Mouse (Mus musculus): ENCODE measurements around the gene Hnrnpa2b1. TPM values are rescaled to one million over a fixed set of nuclear protein-coding genes. Genes with fewer than 3 reads are reported as not detected.

Gene Hnrnpa2b1
- polyA plus RNA-seq, 1 experiment from 2014 or later = 791 TPM

DNA sequence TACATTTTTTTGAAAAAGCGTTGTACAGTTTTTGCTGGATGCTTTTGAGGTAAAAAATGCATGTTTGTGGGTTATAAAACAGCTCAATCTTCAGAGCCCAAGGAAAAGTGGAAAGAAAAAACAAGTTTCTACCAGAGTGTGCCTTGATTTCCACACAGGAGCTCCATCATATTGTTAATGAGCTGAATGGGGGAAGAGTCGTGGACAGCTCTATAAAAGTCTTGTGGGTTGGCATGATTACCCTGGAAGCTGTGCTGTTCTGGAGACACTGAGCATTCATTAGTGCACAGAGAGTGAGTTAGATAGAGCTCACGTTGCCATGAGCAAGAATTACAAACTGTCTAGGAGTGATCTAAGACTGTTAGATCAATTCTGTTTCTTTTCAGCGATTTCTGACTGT lies 2.5 kb upstream of the Hnrnpa2b1 start:
- WGBS = 43% methylated on average over 4 of the region's 4 CpGs
- Histone ChIP-seq H3K27ac (ENCODE audit: low read depth, low read length) (no peak overlapping the region), H3K9me3 (ENCODE audit: control insufficient read depth, low read length) (no peaks in the 10 kb centered on the region), H3K9ac (replicated peaks; ENCODE audit: low read depth, low read length) (peak overlapping the region; percentile 21; the same call in 1 of the 2 replicates), H3K27me3 (ENCODE audit: control insufficient read depth, insufficient read depth, low read length) (no peaks in the 10 kb centered on the region; the same call in 1 of the 2 replicates), H3K36me3 (ENCODE audit: control insufficient read depth, insufficient read depth, low read length) (peaks cover 5% of the 10 kb centered on the region), H3K4me2 (ENCODE audit: low read depth, low read length) (peak overlapping the region; percentile 59), H3K4me1 (ENCODE audit: control insufficient read depth, insufficient read depth, low read length) (peaks cover 11% of the 10 kb centered on the region), H3K4me3 (ENCODE audit: low read depth, low read length) (peak overlapping the region; percentile 100)
- ATAC-seq (ENCODE audit: low read depth) = no peak

DNA sequence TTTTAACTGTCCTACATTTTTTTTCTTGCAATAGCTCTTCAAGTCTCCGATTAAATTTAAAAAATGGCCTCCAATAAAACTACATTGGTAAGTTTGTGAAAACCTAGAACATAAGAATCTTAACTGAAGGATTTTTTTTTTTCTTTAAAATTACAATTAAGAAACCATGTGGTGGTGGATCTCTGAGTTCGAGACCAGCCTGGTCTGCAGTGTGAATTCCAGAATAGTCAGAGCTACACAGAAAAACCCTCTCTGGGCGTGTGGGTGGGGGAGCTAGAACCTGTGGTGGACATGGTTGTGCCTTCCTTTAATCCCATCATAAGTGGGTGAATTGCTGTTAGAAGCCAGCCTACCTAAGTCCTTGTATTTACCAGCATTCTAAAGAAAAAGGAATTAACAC lies 2.1 kb upstream of the Hnrnpa2b1 start:
- ATAC-seq (ENCODE audit: low read depth) = no peak
- Histone ChIP-seq H3K36me3 (ENCODE audit: control insufficient read depth, insufficient read depth, low read length) (peaks cover 9% of the 10 kb centered on the region), H3K4me3 (ENCODE audit: low read depth, low read length) (peak overlapping the region; percentile 100), H3K4me1 (ENCODE audit: control insufficient read depth, insufficient read depth, low read length) (peaks cover 16% of the 10 kb centered on the region), H3K27ac (ENCODE audit: low read depth, low read length) (no peak overlapping the region; the same call in 1 of the 2 replicates), H3K9ac (replicated peaks; ENCODE audit: low read depth, low read length) (peak overlapping the region; percentile 100; the same call in 1 of the 2 replicates), H3K27me3 (ENCODE audit: control insufficient read depth, insufficient read depth, low read length) (no peaks in the 10 kb centered on the region; the same call in 1 of the 2 replicates), H3K4me2 (ENCODE audit: low read depth, low read length) (peak overlapping the region; percentile 59), H3K9me3 (ENCODE audit: control insufficient read depth, low read length) (no peaks in the 10 kb centered on the region)
- 13% methylated on average over 3 of the region's 3 CpGs for WGBS

DNA sequence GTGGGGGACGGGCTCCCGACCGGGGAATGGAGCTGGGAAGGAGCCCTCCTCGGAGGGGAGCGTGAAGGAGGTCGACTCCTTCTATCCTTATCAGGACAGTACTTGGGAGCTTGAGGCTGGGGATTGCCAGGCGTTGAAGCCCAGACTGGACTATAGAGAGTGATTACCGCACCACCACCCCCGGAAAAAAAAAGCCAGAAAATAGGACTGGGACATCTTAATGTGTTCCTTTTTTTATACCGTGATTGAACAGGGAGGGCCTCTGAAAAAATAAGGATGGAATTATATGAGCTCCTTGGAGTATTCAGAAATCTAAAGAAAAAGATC lies 1.4 kb upstream of the Hnrnpa2b1 start:
- Histone ChIP-seq H3K27me3 (ENCODE audit: control insufficient read depth, insufficient read depth, low read length) (no peaks in the 10 kb centered on the region; the same call in 1 of the 2 replicates), H3K9ac (replicated peaks; ENCODE audit: low read depth, low read length) (peak overlapping the region; percentile 100), H3K27ac (ENCODE audit: low read depth, low read length) (peak overlapping the region; percentile 100), H3K4me3 (ENCODE audit: low read depth, low read length) (peak overlapping the region; percentile 100), H3K9me3 (ENCODE audit: control insufficient read depth, low read length) (no peaks in the 10 kb centered on the region), H3K36me3 (ENCODE audit: control insufficient read depth, insufficient read depth, low read length) (peaks cover 16% of the 10 kb centered on the region), H3K4me2 (ENCODE audit: low read depth, low read length) (peak overlapping the region; percentile 59), H3K4me1 (ENCODE audit: control insufficient read depth, insufficient read depth, low read length) (peaks cover 22% of the 10 kb centered on the region)
- ATAC-seq (ENCODE audit: low read depth) = no peak
- 0% methylated on average over 10 of the region's 10 CpGs for WGBS

DNA sequence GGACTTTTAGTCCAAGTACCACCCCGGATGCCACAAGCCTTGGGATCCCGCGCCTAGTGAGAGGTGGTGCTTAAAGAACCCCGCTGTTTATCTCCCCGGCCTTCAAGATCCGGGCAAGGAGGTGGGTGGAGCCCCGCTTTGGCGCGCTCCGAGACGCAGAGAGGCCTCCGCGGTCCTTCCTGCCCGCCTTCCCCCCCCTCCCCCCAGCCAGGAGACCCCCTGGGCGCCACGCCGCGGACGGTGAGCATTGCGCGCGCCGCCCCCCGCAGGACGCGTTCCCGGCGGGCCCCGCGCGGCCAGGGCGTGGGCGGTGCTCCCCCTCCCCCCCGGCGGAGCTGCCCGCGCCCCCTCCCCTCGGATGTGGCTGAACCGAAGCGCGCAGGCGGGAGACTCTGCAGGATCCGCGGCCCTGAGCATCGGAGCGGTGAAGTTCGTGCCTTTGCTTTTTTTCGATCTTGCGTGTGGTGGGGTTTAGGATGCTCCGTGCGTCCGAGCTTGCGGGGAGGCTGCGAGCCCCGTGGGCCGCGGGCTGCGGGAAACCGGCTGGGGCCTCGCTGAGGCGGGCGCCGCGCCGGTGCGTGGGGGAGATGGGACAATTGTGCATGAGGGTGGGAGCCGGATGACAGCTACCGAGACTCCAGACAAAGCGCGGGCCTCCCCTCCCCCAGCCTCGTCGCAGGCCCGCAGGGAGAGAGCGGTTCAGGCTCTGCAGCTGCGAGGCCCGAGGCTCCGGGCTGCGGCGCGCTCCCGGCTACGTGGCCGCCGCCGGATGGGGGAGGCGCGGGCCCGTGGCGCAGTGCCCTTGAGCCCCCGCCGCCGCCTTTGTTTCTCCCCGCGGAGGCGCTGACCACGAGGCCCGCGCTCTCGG lies 851 bp upstream of the Hnrnpa2b1 start, which contains the start of gene Cbx3:
Cbx3 (plus strand) TSS at position 50 of the 868 bp plus-strand sequence.
- Histone ChIP-seq H3K27me3 (ENCODE audit: control insufficient read depth, insufficient read depth, low read length) (no peaks in the 10 kb centered on the region; the same call in 1 of the 2 replicates), H3K27ac (ENCODE audit: low read depth, low read length) (peak within 1 kb of the TSS; percentile 100), H3K9me3 (ENCODE audit: control insufficient read depth, low read length) (no peaks in the 10 kb centered on the region), H3K9ac (replicated peaks; ENCODE audit: low read depth, low read length) (peak within 1 kb of the TSS; percentile 100), H3K4me3 (ENCODE audit: low read depth, low read length) (peak within 1 kb of the TSS; percentile 100), H3K4me2 (ENCODE audit: low read depth, low read length) (peak within 1 kb of the TSS; percentile 59), H3K36me3 (ENCODE audit: control insufficient read depth, insufficient read depth, low read length) (peaks cover 17% of the 10 kb centered on the region), H3K4me1 (ENCODE audit: control insufficient read depth, insufficient read depth, low read length) (peaks cover 28% of the 10 kb centered on the region)
- WGBS = under 1% methylated on average over 87 of the region's 99 CpGs
- ATAC-seq (ENCODE audit: low read depth) = peak; percentile 76

DNA sequence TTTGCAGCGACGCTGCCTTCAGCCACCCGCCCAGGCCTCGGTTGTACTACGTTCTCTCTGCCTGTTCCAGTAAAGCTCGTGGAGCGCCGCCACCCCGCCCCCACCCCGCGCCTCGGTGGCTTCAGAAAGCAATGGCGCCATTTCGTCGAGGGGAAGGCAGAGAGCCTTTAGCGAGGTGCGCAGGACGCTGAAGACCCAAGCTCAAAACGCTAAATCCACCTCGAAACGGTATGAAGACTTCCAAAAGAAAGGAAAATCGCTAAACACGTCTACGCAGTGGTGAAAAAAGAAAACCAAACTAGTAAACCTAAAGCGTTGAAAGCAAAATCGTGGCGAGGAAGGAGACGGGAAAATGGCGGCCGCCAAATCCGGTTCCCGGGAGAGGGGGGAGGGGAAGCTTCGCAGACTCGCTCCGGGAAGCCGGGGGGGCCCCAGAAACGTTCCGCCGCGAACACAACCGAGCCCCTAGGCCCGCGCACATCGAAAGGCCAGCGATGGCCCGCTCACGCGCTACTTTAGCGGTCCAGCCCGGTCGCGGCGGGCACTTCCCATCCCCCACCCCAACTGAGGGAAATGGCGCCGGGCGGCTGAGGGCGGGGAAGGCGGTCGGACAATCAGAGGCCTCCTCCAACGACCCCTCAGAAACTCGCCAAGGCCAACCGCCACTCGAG lies 668 bp downstream of the Hnrnpa2b1 start:
- ATAC-seq (ENCODE audit: low read depth) = peak; percentile 28
- Histone ChIP-seq H3K27ac (ENCODE audit: low read depth, low read length) (peak overlapping the region; percentile 100), H3K4me3 (ENCODE audit: low read depth, low read length) (peak overlapping the region; percentile 100), H3K27me3 (ENCODE audit: control insufficient read depth, insufficient read depth, low read length) (no peaks in the 10 kb centered on the region; the same call in 1 of the 2 replicates), H3K4me1 (ENCODE audit: control insufficient read depth, insufficient read depth, low read length) (peaks cover 31% of the 10 kb centered on the region), H3K36me3 (ENCODE audit: control insufficient read depth, insufficient read depth, low read length) (peaks cover 29% of the 10 kb centered on the region), H3K9me3 (ENCODE audit: control insufficient read depth, low read length) (no peaks in the 10 kb centered on the region), H3K4me2 (ENCODE audit: low read depth, low read length) (peak overlapping the region; percentile 62), H3K9ac (replicated peaks; ENCODE audit: low read depth, low read length) (peak overlapping the region; percentile 100)
- under 1% methylated on average over 63 of the region's 63 CpGs for WGBS

DNA sequence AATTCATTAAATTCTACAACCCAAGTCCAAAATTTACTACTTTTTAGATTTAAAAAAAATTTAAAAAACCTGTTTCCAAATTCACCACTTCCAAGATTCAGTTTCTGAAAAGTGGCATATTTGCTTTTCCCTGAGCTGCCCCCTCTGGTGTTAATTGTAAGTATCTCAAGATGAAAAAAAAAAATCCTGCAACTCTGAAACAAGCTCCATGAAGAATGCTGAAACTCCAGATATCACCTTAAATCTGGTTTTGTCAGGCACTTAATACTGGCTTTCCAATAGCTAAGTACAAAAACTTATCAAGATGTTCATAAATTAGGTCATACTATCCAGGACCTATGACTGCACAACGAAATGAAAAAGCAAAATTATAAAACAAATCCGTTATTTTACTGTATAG lies 2.0 kb downstream of the Hnrnpa2b1 start:
- Histone ChIP-seq H3K4me2 (ENCODE audit: low read depth, low read length) (peak overlapping the region; percentile 62), H3K36me3 (ENCODE audit: control insufficient read depth, insufficient read depth, low read length) (peaks cover 42% of the 10 kb centered on the region), H3K27ac (ENCODE audit: low read depth, low read length) (no peak overlapping the region), H3K4me1 (ENCODE audit: control insufficient read depth, insufficient read depth, low read length) (peaks cover 27% of the 10 kb centered on the region), H3K27me3 (ENCODE audit: control insufficient read depth, insufficient read depth, low read length) (no peaks in the 10 kb centered on the region; the same call in 1 of the 2 replicates), H3K9me3 (ENCODE audit: control insufficient read depth, low read length) (no peaks in the 10 kb centered on the region), H3K9ac (replicated peaks; ENCODE audit: low read depth, low read length) (0 out of 2 replicates have a peak overlapping the region, but pooled peaks have one; percentile 41), H3K4me3 (ENCODE audit: low read depth, low read length) (peak overlapping the region; percentile 100)
- ATAC-seq (ENCODE audit: low read depth) = no peak
- under 1% methylated on average over 2 of the region's 2 CpGs for WGBS

DNA sequence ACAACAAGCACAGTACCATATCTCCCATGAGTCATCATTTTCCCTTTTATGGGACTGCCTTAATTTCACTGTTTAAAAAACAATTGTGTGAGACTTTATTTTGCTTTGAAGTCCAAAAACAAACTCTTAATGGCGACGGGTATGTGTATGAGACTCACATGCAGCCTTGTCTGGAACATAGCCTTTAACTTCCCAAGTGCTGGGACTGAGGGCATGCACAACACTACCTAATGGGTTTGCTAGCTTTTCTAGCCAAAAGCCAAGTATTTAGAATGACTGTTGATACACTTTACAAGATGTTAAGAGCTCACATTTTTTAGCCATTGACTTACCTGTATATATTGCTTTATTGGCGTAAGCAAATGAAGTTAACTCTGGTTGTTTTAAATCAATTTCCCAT lies 9.3 kb downstream of the Hnrnpa2b1 start:
- Histone ChIP-seq H3K4me3 (ENCODE audit: low read depth, low read length) (no peak overlapping the region), H3K36me3 (ENCODE audit: control insufficient read depth, insufficient read depth, low read length) (peaks cover 60% of the 10 kb centered on the region), H3K4me2 (ENCODE audit: low read depth, low read length) (no peak overlapping the region), H3K27ac (ENCODE audit: low read depth, low read length) (no peak overlapping the region), H3K27me3 (ENCODE audit: control insufficient read depth, insufficient read depth, low read length) (no peaks in the 10 kb centered on the region), H3K9me3 (ENCODE audit: control insufficient read depth, low read length) (no peaks in the 10 kb centered on the region), H3K4me1 (ENCODE audit: control insufficient read depth, insufficient read depth, low read length) (peaks cover under 1% of the 10 kb centered on the region; the same call in 1 of the 2 replicates), H3K9ac (replicated peaks; ENCODE audit: low read depth, low read length) (no peak overlapping the region)
- ATAC-seq (ENCODE audit: low read depth) = no peak
- 83% methylated on average over 3 of the region's 3 CpGs for WGBS

DNA sequence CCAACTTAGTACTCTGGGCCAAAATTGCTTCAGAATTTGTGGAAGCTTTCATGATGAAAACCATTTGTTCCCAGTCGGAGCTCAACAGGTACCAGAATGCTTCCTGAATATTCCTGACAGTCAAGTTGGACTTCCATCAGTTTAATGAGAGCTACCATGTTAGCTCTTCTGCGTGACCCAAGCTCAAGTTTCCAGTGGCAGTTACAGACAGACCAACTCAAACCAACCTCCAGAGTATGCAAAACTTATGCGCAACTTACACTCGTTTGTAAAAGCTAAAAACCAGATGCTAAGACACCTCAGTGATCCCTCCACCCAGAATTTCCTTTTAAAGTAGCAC lies 9.7 kb downstream of the Hnrnpa2b1 start:
- 76% methylated on average over 4 of the region's 4 CpGs for WGBS
- H3K36me3 ChIP-seq (ENCODE audit: control insufficient read depth, insufficient read depth, low read length) = peaks cover 56% of the 10 kb centered on the region
- ATAC-seq (ENCODE audit: low read depth) = no peak

More for the DNA sequence above, 9.7 kb downstream of the Hnrnpa2b1 start:
- no peaks in the 10 kb centered on the region; the same call in 1 of the 2 replicates for H3K4me1 ChIP-seq (ENCODE audit: control insufficient read depth, insufficient read depth, low read length)
- no peak overlapping the region for H3K27ac ChIP-seq (ENCODE audit: low read depth, low read length)
- H3K4me2 ChIP-seq (ENCODE audit: low read depth, low read length) = no peak overlapping the region
- no peak overlapping the region for H3K9ac ChIP-seq (replicated peaks; ENCODE audit: low read depth, low read length)
- no peaks in the 10 kb centered on the region for H3K9me3 ChIP-seq (ENCODE audit: control insufficient read depth, low read length)
- H3K27me3 ChIP-seq (ENCODE audit: control insufficient read depth, insufficient read depth, low read length) = no peaks in the 10 kb centered on the region
- H3K4me3 ChIP-seq (ENCODE audit: low read depth, low read length) = no peak overlapping the region
